Mouse (Mus musculus) liver, embryonic 12.5 days (tissue): ENCODE data around the gene Serpinb9b. TPM values are rescaled to one million over a fixed set of nuclear protein-coding genes. Genes with fewer than 3 reads are reported as not detected.
"Not testable (repeated sequence)": the region's sequence is repeated elsewhere in the genome, so short reads cannot be mapped to it uniquely, and the experiment has no call there.

ENCODE experiments used
- ATAC-seq: fragments of 200-750 bp; cut with Nextera tagmentation; 2 replicates; pipeline ENCODE4 v1.8.0; 2017; ENCODE audit warnings: moderate number of reproducible peaks, mild to moderate bottlenecking, moderate library complexity
- H3K27ac ChIP-seq: fragments of 300-500 bp; sonication (generic); 2 replicates; pipeline ENCODE4 v1.5.1; 2016; ENCODE audit warnings: mild to moderate bottlenecking
- H3K27me3 ChIP-seq: fragments of 300-500 bp; sonication (generic); replicated peaks from 2 replicates; pipeline ENCODE4 v1.6.1; 2016; ENCODE audit warnings: mild to moderate bottlenecking, moderate library complexity
- H3K36me3 ChIP-seq: fragments of 300-500 bp; sonication (generic); 2 replicates; pipeline ENCODE4 v1.6.1; 2016; ENCODE audit warnings: mild to moderate bottlenecking, moderate library complexity
- H3K4me1 ChIP-seq: fragments of 300-500 bp; sonication (generic); 2 replicates; pipeline ENCODE4 v1.6.1; 2016
- H3K4me2 ChIP-seq: fragments of 300-500 bp; sonication (generic); 2 replicates; pipeline ENCODE4 v1.6.1; 2016; ENCODE audit warnings: mild to moderate bottlenecking, moderate library complexity
- H3K4me3 ChIP-seq: fragments of 300-500 bp; sonication (generic); 2 replicates; pipeline ENCODE4 v1.5.1; 2016; ENCODE audit warnings: mild to moderate bottlenecking, moderate library complexity
- H3K9ac ChIP-seq: fragments of 300-500 bp; sonication (generic); 2 replicates; pipeline ENCODE4 v1.6.1; 2016; ENCODE audit warnings: mild to moderate bottlenecking, moderate library complexity
- H3K9me3 ChIP-seq: fragments of 300-500 bp; sonication (generic); replicated peaks from 2 replicates; pipeline ENCODE4 v1.6.1; 2016; ENCODE audit warnings: mild to moderate bottlenecking, moderate library complexity
- WGBS: fragments of 180-500 bp; shearing (Covaris S2); methylation state at CpG from one replicate; pipeline ENCODE4 v1.1.7; 2016; ENCODE audit not compliant: insufficient replicate concordance; 5-methylcytosine and 5-hydroxymethylcytosine counted together
- polyA plus RNA-seq: library from polyadenylated mRNA; unstranded; fragments of >200 nt; fragmentation: Nextera tagmentation; extraction: Ambion mirVana; gene quantifications from 2 replicates; pipeline ENCODE4 v1.2.1, GENCODE M21; 2016

Serpinb9b gene
- polyA plus RNA-seq, 1 experiment from 2014 or later: not detected

GRCm38 (mm10) chr13:33006555-33006954, 20.7 kb upstream of the Serpinb9b start:
- H3K9ac ChIP-seq: no peak overlapping the region
- H3K4me3 ChIP-seq: no peak overlapping the region
- peaks cover 33% of the 10 kb centered on the region for H3K4me1 ChIP-seq
- H3K36me3 ChIP-seq: no peaks in the 10 kb centered on the region
- H3K27ac ChIP-seq: no peak overlapping the region
- no peak for ATAC-seq
- H3K27me3 ChIP-seq: no peaks in the 10 kb centered on the region
- H3K9me3 ChIP-seq: no peaks in the 10 kb centered on the region
- H3K4me2 ChIP-seq: no peak overlapping the region
- 74% methylated on average over 3 of the region's 3 CpGs for WGBS

GRCm38 (mm10) chr13:33012395-33012794, 14.8 kb upstream of the Serpinb9b start:
- ATAC-seq: no peak
- Histone ChIP-seq H3K27me3 (no peaks in the 10 kb centered on the region), H3K9me3 (no peaks in the 10 kb centered on the region), H3K4me1 (no peaks in the 10 kb centered on the region), H3K9ac (no peak overlapping the region), H3K27ac (no peak overlapping the region), H3K36me3 (no peaks in the 10 kb centered on the region), H3K4me3 (no peak overlapping the region), H3K4me2 (no peak overlapping the region)
- WGBS: 72% methylated on average over 1 of the region's 1 CpGs

GRCm38 (mm10) chr13:33013271-33013670, 13.9 kb upstream of the Serpinb9b start:
- WGBS: 54% methylated on average over 2 of the region's 2 CpGs
- H3K9me3 ChIP-seq: no peaks in the 10 kb centered on the region
- no peak overlapping the region for H3K9ac ChIP-seq
- no peaks in the 10 kb centered on the region for H3K4me1 ChIP-seq
- no peak overlapping the region for H3K27ac ChIP-seq
- no peaks in the 10 kb centered on the region for H3K36me3 ChIP-seq
- ATAC-seq: no peak
- H3K27me3 ChIP-seq: no peaks in the 10 kb centered on the region
- no peak overlapping the region for H3K4me3 ChIP-seq
- no peak overlapping the region for H3K4me2 ChIP-seq

- Histone ChIP-seq H3K4me2 (no peak overlapping the region), H3K9me3 (no peaks in the 10 kb centered on the region), H3K36me3 (no peaks in the 10 kb centered on the region), H3K27ac (no peak overlapping the region), H3K27me3 (no peaks in the 10 kb centered on the region), H3K9ac (no peak overlapping the region), H3K4me1 (0 out of 2 replicates have a peak, but pooled peaks cover 4% of the 10 kb centered on the region), H3K4me3 (no peak overlapping the region)
- ATAC-seq: no peak
- 79% methylated on average over 1 of the region's 1 CpGs for WGBS
Observed at GRCm38 (mm10) chr13:33022371-33022770, 4.8 kb upstream of the Serpinb9b start.

GRCm38 (mm10) chr13:33026427-33027057, 674 bp upstream of the Serpinb9b start:
- Histone ChIP-seq H3K27me3 (no peaks in the 10 kb centered on the region), H3K9ac (no peak overlapping the region), H3K4me3 (no peak overlapping the region), H3K36me3 (no peaks in the 10 kb centered on the region), H3K27ac (no peak overlapping the region), H3K9me3 (no peaks in the 10 kb centered on the region), H3K4me1 (0 out of 2 replicates have a peak, but pooled peaks cover 4% of the 10 kb centered on the region), H3K4me2 (no peak overlapping the region)
- WGBS: 77% methylated on average over 1 of the region's 1 CpGs
- no peak for ATAC-seq

- H3K4me1 ChIP-seq: 0 out of 2 replicates have a peak, but pooled peaks cover 4% of the 10 kb centered on the region
- 31% methylated on average over 2 of the region's 2 CpGs for WGBS
- H3K36me3 ChIP-seq: no peaks in the 10 kb centered on the region
- H3K27ac ChIP-seq: no peak overlapping the region
- no peak for ATAC-seq
- H3K4me3 ChIP-seq: no peak overlapping the region
- no peak overlapping the region for H3K9ac ChIP-seq
- H3K27me3 ChIP-seq: no peaks in the 10 kb centered on the region
- H3K4me2 ChIP-seq: no peak overlapping the region
- H3K9me3 ChIP-seq: no peaks in the 10 kb centered on the region
Observed at GRCm38 (mm10) chr13:33028146-33028545, 930 bp downstream of the Serpinb9b start.

GRCm38 (mm10) chr13:33028550-33028949, 1.3 kb downstream of the Serpinb9b start:
- 49% methylated on average over 2 of the region's 2 CpGs for WGBS
- no peaks in the 10 kb centered on the region for H3K9me3 ChIP-seq
- H3K4me2 ChIP-seq: no peak overlapping the region
- no peaks in the 10 kb centered on the region for H3K36me3 ChIP-seq
- no peaks in the 10 kb centered on the region for H3K27me3 ChIP-seq
- H3K4me1 ChIP-seq: 0 out of 2 replicates have a peak, but pooled peaks cover 4% of the 10 kb centered on the region
- no peak overlapping the region for H3K4me3 ChIP-seq
- no peak overlapping the region for H3K27ac ChIP-seq
- no peak for ATAC-seq
- H3K9ac ChIP-seq: no peak overlapping the region

- WGBS: 82% methylated on average over 2 of the region's 2 CpGs
- not testable (repeated sequence) for H3K36me3 ChIP-seq, H3K4me1 ChIP-seq, H3K27ac ChIP-seq, H3K4me2 ChIP-seq, H3K9ac ChIP-seq, ATAC-seq, H3K27me3 ChIP-seq, H3K9me3 ChIP-seq, H3K4me3 ChIP-seq
Observed at GRCm38 (mm10) chr13:33029478-33029877, 2.3 kb downstream of the Serpinb9b start.

- no peak overlapping the region for H3K27ac ChIP-seq
Observed at GRCm38 (mm10) chr13:33030281-33030680, 3.1 kb downstream of the Serpinb9b start.

GRCm38 (mm10) chr13:33035506-33035905, 8.3 kb downstream of the Serpinb9b start:
- H3K4me2 ChIP-seq: no peak overlapping the region
- H3K4me1 ChIP-seq: no peaks in the 10 kb centered on the region
- no peaks in the 10 kb centered on the region for H3K36me3 ChIP-seq
- no peak overlapping the region for H3K27ac ChIP-seq
- 54% methylated on average over 1 of the region's 1 CpGs for WGBS
- H3K9ac ChIP-seq: no peak overlapping the region
- no peak overlapping the region for H3K4me3 ChIP-seq
- ATAC-seq: no peak
- H3K9me3 ChIP-seq: no peaks in the 10 kb centered on the region
- no peaks in the 10 kb centered on the region for H3K27me3 ChIP-seq

More at GRCm38 (mm10) chr13:33030281-33030680, 3.1 kb downstream of the Serpinb9b start:
- Histone ChIP-seq H3K4me2 (no peak overlapping the region), H3K9me3 (no peaks in the 10 kb centered on the region), H3K4me3 (no peak overlapping the region), H3K9ac (no peak overlapping the region), H3K36me3 (no peaks in the 10 kb centered on the region), H3K4me1 (0 out of 2 replicates have a peak, but pooled peaks cover 4% of the 10 kb centered on the region), H3K27me3 (no peaks in the 10 kb centered on the region)
- ATAC-seq: no peak
- 76% methylated on average over 2 of the region's 3 CpGs for WGBS

GRCm38 (mm10) chr13:33043542-33043941, 16.3 kb downstream of the Serpinb9b start:
- Histone ChIP-seq H3K27ac (no peak overlapping the region), H3K9ac (no peak overlapping the region), H3K4me1 (peaks cover 7% of the 10 kb centered on the region; the same call in 1 of the 2 replicates), H3K4me3 (no peak overlapping the region), H3K36me3 (no peaks in the 10 kb centered on the region), H3K9me3 (no peaks in the 10 kb centered on the region), H3K4me2 (no peak overlapping the region), H3K27me3 (no peaks in the 10 kb centered on the region)
- no peak for ATAC-seq
- 77% methylated on average over 3 of the region's 3 CpGs for WGBS

GRCm38 (mm10) chr13:33047234-33047633, 20.0 kb downstream of the Serpinb9b start:
- H3K4me3 ChIP-seq: no peak overlapping the region
- H3K4me1 ChIP-seq: peaks cover 7% of the 10 kb centered on the region; the same call in 1 of the 2 replicates
- no peaks in the 10 kb centered on the region for H3K27me3 ChIP-seq
- H3K27ac ChIP-seq: no peak overlapping the region
- H3K36me3 ChIP-seq: no peaks in the 10 kb centered on the region
- no peak overlapping the region for H3K9ac ChIP-seq
- 45% methylated on average over 2 of the region's 2 CpGs for WGBS
- H3K9me3 ChIP-seq: no peaks in the 10 kb centered on the region
- H3K4me2 ChIP-seq: no peak overlapping the region
- peak; percentile 76 for ATAC-seq

GRCm38 (mm10) chr13:33048187-33048586, 21.0 kb downstream of the Serpinb9b start:
- Histone ChIP-seq H3K9me3 (no peaks in the 10 kb centered on the region), H3K27me3 (no peaks in the 10 kb centered on the region), H3K4me2 (no peak overlapping the region), H3K36me3 (no peaks in the 10 kb centered on the region), H3K9ac (no peak overlapping the region), H3K4me3 (no peak overlapping the region), H3K27ac (no peak overlapping the region), H3K4me1 (peaks cover 7% of the 10 kb centered on the region; the same call in 1 of the 2 replicates)
- 41% methylated on average over 4 of the region's 4 CpGs for WGBS
- ATAC-seq: no peak; the same call in 1 of the 2 replicates
